Mouse (Mus musculus): Measurements from ENCODE around the gene Pdzd11. TPM values are rescaled to one million over a fixed set of nuclear protein-coding genes. Genes with fewer than 3 reads are reported as not detected.

Pdzd11 gene
- polyA plus RNA-seq (2016; fragmentation: Nextera tagmentation; extraction: Ambion mirVana), result 94.4 and 106 TPM in 2 replicates

- Histone ChIP-seq H3K9me3 (no peaks in the 10 kb centered on the region), H3K36me3 (peaks cover 12% of the 10 kb centered on the region; the same call in 1 of the 2 replicates), H3K4me3 (peak within 1 kb of the TSS; percentile 73), H3K27ac (peak within 1 kb of the TSS; percentile 90), H3K4me1 (no peaks in the 10 kb centered on the region), H3K27me3 (ENCODE audit: insufficient read depth, poor library complexity, severe bottlenecking) (no peaks in the 10 kb centered on the region; the same call in 1 of the 2 replicates)
- WGBS, result 17% methylated on average over 62 of the region's 62 CpGs
- DNase-seq (ENCODE audit: low spot score), result peak; percentile 96
Observed at GRCm38 (mm10) chrX:100625802-100626793, at the start of gene Pdzd11. TSS of gene Pdzd11 (minus strand) at chrX:100626568.

DNA sequence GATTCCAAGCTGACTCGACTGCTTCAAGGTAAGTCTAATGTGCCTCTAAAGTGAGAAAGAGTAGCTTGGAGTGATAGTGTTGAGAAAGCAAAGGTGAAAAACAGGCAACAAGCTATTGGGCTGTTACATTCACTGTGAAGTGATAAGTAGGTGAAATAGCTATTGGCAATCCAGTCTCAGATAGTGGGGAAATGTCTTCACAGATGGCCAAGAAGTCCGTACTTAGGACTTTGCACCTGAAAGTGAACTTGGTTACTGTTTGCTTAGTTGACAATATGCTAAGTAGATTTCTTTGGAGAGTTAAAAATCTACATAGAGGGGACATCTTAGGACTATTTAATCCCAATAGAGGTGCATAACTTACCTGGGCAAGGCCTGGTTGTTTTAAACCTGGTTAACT is 38.5 kb upstream of the Pdzd11 start:
- Histone ChIP-seq H3K9me3 (no peaks in the 10 kb centered on the region), H3K27ac (no peak overlapping the region), H3K4me1 (no peaks in the 10 kb centered on the region), H3K27me3 (ENCODE audit: insufficient read depth, poor library complexity, severe bottlenecking) (peaks cover 3% of the 10 kb centered on the region; the same call in 1 of the 2 replicates), H3K4me3 (no peak overlapping the region), H3K36me3 (peaks cover 14% of the 10 kb centered on the region; the same call in 1 of the 2 replicates)
- 88% methylated on average over 2 of the region's 2 CpGs for WGBS
- DNase-seq (ENCODE audit: low spot score), result no peak

DNA sequence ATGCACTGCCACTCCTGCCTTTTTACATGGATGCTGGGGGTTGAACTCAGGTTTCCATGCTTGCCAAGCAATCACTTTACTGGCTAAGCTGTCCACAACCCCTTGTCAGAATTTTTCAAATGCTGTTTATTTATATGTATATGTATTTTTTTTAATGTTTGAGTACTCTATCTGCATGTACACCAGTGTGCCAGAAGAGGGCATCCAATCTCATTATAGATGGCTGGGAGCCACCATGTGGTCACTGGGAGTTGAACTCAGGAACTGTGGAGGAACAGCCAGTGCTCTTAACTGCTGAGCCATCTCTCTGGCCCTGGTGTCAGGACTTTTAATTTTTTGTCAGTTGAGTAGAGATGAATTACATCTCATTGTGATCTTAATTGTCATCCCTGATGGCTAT is 26.5 kb upstream of the Pdzd11 start:
- Histone ChIP-seq H3K27ac (no peak overlapping the region), H3K36me3 (peaks cover 10% of the 10 kb centered on the region; the same call in 1 of the 2 replicates), H3K9me3 (no peaks in the 10 kb centered on the region), H3K4me1 (no peaks in the 10 kb centered on the region), H3K4me3 (no peak overlapping the region), H3K27me3 (ENCODE audit: insufficient read depth, poor library complexity, severe bottlenecking) (no peaks in the 10 kb centered on the region)
- DNase-seq (ENCODE audit: low spot score), result no peak

DNA sequence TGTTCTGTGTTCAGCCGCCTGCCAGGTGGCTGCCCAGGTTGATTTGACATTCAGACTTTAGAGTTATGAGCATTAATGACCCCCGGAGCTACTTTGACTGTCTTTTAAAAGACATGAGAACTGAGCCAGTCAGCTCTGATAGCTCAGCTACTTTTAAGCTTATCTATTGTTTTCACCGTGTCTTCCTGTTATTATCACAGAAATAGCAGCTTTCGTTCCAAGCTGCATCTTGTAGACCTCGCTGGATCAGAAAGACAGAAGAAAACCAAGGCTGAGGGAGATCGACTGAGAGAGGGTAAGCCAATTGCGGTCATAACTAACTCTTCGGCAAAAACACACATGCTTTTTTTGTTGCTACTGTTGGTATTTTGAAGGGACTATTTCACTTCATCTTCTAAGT is 12.1 kb upstream of the Pdzd11 start:
- Histone ChIP-seq H3K27me3 (ENCODE audit: insufficient read depth, poor library complexity, severe bottlenecking) (no peaks in the 10 kb centered on the region), H3K4me1 (no peaks in the 10 kb centered on the region), H3K4me3 (no peak overlapping the region), H3K27ac (no peak overlapping the region), H3K36me3 (peaks cover 32% of the 10 kb centered on the region), H3K9me3 (no peaks in the 10 kb centered on the region)
- DNase-seq (ENCODE audit: low spot score), result no peak
- WGBS, result 82% methylated on average over 8 of the region's 8 CpGs

DNA sequence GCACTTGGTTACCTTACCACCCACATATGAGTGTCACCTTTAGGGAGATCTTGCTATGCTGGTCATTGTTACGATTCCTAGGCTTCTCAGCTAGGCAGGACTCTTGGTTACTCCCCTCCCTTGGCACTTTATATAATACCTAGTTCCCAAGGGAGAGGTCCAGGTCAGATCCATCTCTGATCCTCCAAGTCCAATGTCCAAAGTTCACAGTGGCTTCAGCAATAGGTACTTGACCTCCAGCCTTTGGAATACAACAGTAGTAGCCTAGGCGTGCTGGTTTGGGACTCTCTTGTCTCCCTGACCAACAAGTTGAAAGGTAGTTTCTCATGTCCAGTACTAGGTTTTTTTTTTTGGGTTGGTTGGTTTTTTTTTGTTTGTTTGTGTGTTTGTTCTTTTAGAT is 2.7 kb upstream of the Pdzd11 start:
- 87% methylated on average over 2 of the region's 2 CpGs for WGBS
- H3K4me3 ChIP-seq, result no peak overlapping the region
- H3K36me3 ChIP-seq, result peaks cover under 1% of the 10 kb centered on the region; the same call in 1 of the 2 replicates
- no peaks in the 10 kb centered on the region for H3K4me1 ChIP-seq
- no peak for DNase-seq (ENCODE audit: low spot score)
- H3K27me3 ChIP-seq (ENCODE audit: insufficient read depth, poor library complexity, severe bottlenecking), result no peaks in the 10 kb centered on the region; the same call in 1 of the 2 replicates
- H3K27ac ChIP-seq, result no peak overlapping the region
- H3K9me3 ChIP-seq, result no peaks in the 10 kb centered on the region

GRCm38 (mm10) chrX:100625546-100625801 is 894 bp downstream of the Pdzd11 start, which contains the start of gene Kif4:
TSS of gene Kif4 (plus strand) at chrX:100625737.
- Histone ChIP-seq H3K4me3 (peak within 1 kb of the TSS; percentile 73), H3K36me3 (peaks cover 12% of the 10 kb centered on the region; the same call in 1 of the 2 replicates), H3K27ac (peak within 1 kb of the TSS; percentile 90), H3K4me1 (no peaks in the 10 kb centered on the region), H3K9me3 (no peaks in the 10 kb centered on the region), H3K27me3 (ENCODE audit: insufficient read depth, poor library complexity, severe bottlenecking) (no peaks in the 10 kb centered on the region; the same call in 1 of the 2 replicates)
- no peak for DNase-seq (ENCODE audit: low spot score)
- WGBS, result 26% methylated on average over 3 of the region's 3 CpGs

DNA sequence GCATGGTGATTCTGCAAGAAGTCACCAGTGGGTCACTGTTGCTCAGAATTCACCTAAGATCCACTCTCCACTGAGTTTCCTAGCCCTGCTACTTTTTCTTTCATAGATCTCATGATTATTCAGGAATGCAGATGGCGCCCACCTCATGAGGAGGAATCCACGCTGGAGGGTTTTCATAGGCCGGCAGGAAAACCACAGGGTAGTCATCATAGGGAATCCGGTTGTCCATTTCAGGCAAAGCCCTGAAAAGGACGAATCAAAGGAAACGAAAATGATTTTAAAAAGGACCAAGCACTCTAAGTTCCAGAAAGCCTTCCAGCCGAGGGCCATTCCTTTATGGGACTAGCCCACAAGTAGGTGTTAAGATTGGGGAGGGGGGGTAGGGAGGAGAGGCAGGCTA is 1.2 kb downstream of the Pdzd11 start:
- peaks cover 12% of the 10 kb centered on the region; the same call in 1 of the 2 replicates for H3K36me3 ChIP-seq
- no peaks in the 10 kb centered on the region; the same call in 1 of the 2 replicates for H3K27me3 ChIP-seq (ENCODE audit: insufficient read depth, poor library complexity, severe bottlenecking)
- H3K4me3 ChIP-seq, result peak overlapping the region; percentile 73
- H3K9me3 ChIP-seq, result no peaks in the 10 kb centered on the region
- H3K4me1 ChIP-seq, result no peaks in the 10 kb centered on the region
- DNase-seq (ENCODE audit: low spot score), result no peak
- H3K27ac ChIP-seq, result peak overlapping the region; percentile 90; the same call in 1 of the 2 replicates
- 45% methylated on average over 7 of the region's 7 CpGs for WGBS

DNA sequence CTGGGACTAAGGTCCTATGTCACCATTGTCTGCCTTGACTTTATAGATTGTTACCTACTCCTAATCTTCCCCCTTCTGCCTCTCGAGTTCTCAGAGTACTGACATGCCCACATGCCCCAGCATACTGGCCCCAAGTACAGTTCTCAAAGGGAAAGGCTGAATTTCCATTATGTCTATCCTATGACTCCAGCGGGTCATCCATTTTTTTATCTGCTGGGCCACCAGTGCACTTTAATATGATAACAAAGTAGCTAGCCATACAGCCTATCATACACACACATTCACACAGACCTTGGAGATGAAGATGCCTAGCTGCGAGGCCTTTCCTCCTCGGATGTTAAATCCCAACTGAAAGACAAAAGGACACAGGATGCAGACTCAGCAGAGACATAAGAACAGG is 2.1 kb downstream of the Pdzd11 start:
- no peak for DNase-seq (ENCODE audit: low spot score)
- Histone ChIP-seq H3K9me3 (no peaks in the 10 kb centered on the region), H3K4me3 (no peak overlapping the region), H3K36me3 (peaks cover 12% of the 10 kb centered on the region; the same call in 1 of the 2 replicates), H3K27ac (no peak overlapping the region), H3K27me3 (ENCODE audit: insufficient read depth, poor library complexity, severe bottlenecking) (no peaks in the 10 kb centered on the region; the same call in 1 of the 2 replicates), H3K4me1 (no peaks in the 10 kb centered on the region)
- 84% methylated on average over 4 of the region's 4 CpGs for WGBS

DNA sequence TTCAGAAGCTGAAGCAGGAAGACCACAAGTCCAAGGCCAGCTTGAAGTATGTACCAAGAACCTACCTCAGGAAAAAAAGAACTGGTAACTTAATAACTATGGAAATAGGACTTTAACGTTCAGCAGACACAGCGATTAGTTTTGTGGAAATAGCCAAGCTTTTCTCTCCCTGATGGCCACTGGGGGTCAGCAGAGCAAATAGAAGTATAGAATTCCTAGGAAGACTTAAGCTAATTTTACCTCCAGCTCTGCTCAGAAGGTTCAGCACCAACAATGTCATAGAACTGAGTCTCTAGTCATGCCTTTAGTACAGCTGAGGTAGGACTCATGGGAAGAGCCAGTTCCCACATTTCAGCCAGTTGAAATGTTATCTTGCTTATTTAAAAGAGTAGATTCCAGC is 5.0 kb downstream of the Pdzd11 start:
- H3K27ac ChIP-seq, result no peak overlapping the region
- peaks cover 12% of the 10 kb centered on the region; the same call in 1 of the 2 replicates for H3K36me3 ChIP-seq
- DNase-seq (ENCODE audit: low spot score), result no peak
- H3K4me3 ChIP-seq, result no peak overlapping the region
- peaks cover 6% of the 10 kb centered on the region; the same call in 1 of the 2 replicates for H3K27me3 ChIP-seq (ENCODE audit: insufficient read depth, poor library complexity, severe bottlenecking)
- 77% methylated on average over 2 of the region's 2 CpGs for WGBS
- no peaks in the 10 kb centered on the region for H3K9me3 ChIP-seq
- H3K4me1 ChIP-seq, result no peaks in the 10 kb centered on the region

DNA sequence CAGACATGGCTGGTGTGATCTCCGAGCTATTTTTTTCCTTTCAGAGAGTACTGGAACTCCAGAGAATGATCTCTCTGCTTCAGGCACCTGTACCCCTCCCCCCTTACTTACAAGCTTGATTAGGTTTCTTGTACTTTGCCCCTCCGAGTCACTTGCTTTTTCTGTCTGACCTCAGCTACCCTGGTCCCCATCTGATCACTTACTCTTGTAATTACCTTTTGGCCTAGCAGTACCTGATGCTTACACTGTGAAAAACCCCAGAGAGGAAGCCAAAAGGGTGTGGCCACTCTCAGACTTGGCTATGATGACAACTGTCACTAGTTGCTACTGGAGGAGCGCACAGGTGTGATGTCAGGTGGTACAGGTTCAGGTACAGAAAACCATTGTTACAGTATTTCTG is 7.9 kb downstream of the Pdzd11 start:
- Histone ChIP-seq H3K4me1 (no peaks in the 10 kb centered on the region), H3K27me3 (ENCODE audit: insufficient read depth, poor library complexity, severe bottlenecking) (peaks cover 12% of the 10 kb centered on the region; the same call in 1 of the 2 replicates), H3K9me3 (no peaks in the 10 kb centered on the region), H3K36me3 (peaks cover 9% of the 10 kb centered on the region; the same call in 1 of the 2 replicates), H3K4me3 (no peak overlapping the region), H3K27ac (no peak overlapping the region)
- 62% methylated on average over 3 of the region's 3 CpGs for WGBS
- DNase-seq (ENCODE audit: low spot score), result no peak

DNA sequence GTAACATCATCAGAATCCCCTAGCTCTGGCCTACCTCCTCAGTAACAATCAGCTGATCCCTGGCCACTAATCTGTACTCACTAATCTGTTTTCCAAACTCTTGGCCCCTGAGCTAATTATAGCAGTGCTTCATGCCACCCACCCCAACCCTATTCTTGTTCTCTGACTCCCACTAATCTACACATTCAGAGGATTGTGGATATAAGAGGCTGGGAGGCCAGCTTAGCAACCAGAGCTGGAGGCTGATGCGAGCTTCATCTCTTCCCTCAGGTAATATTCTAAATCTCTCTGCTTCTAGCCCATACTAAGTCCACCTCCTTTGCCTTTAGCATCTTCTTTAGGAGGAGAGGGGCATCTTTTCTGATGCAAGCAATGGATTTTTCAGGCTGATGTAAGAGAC is 21.1 kb downstream of the Pdzd11 start, which contains the start of gene Arr3:
TSS of gene Arr3 (plus strand) at position 184 of the 400 bp plus-strand sequence.
- H3K36me3 ChIP-seq, result no peaks in the 10 kb centered on the region
- 60% methylated on average over 1 of the region's 1 CpGs for WGBS
- no peaks in the 10 kb centered on the region for H3K9me3 ChIP-seq
- H3K27ac ChIP-seq, result no peak within 1 kb of the TSS
- no peaks in the 10 kb centered on the region for H3K4me1 ChIP-seq
- no peak within 1 kb of the TSS for H3K4me3 ChIP-seq
- H3K27me3 ChIP-seq (ENCODE audit: insufficient read depth, poor library complexity, severe bottlenecking), result peaks cover 4% of the 10 kb centered on the region; the same call in 1 of the 2 replicates
- DNase-seq (ENCODE audit: low spot score), result no peak

GRCm38 (mm10) chrX:100599755-100600154 is 26.6 kb downstream of the Pdzd11 start:
- peaks cover 13% of the 10 kb centered on the region; the same call in 1 of the 2 replicates for H3K27me3 ChIP-seq (ENCODE audit: insufficient read depth, poor library complexity, severe bottlenecking)
- H3K4me3 ChIP-seq, result no peak overlapping the region
- H3K9me3 ChIP-seq, result no peaks in the 10 kb centered on the region
- no peak overlapping the region for H3K27ac ChIP-seq
- WGBS, result 54% methylated on average over 4 of the region's 4 CpGs
- DNase-seq (ENCODE audit: low spot score), result no peak
- no peaks in the 10 kb centered on the region for H3K4me1 ChIP-seq
- no peaks in the 10 kb centered on the region for H3K36me3 ChIP-seq

DNA sequence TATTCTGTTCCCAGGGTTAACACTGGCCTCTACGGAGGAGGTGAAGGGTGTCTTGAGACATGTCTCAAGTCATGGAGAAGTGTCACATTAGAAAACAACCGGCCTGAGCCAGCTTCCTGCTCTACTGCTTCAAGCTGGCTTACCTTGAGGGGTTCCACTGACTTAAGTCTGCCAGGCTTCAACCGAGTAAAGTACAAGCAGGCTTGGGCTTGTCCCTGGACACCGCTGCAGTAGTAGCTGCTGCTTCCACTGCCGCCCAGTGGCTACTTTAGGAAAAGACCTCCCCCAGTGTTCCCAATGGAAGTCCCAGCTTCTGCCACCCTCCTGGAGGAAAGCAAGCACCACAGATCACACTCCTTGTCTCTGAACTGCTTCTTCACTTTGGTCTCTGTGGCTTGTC is 28.9 kb downstream of the Pdzd11 start:
- no peak overlapping the region for H3K27ac ChIP-seq
- no peaks in the 10 kb centered on the region for H3K36me3 ChIP-seq
- 26% methylated on average over 5 of the region's 5 CpGs for WGBS
- no peak overlapping the region for H3K4me3 ChIP-seq
- no peaks in the 10 kb centered on the region for H3K4me1 ChIP-seq
- H3K9me3 ChIP-seq, result no peaks in the 10 kb centered on the region
- peaks cover 17% of the 10 kb centered on the region; the same call in 1 of the 2 replicates for H3K27me3 ChIP-seq (ENCODE audit: insufficient read depth, poor library complexity, severe bottlenecking)
- peak; percentile 76 for DNase-seq (ENCODE audit: low spot score)
